Mouse (Mus musculus): ENCODE results near the gene Eps15.

GRCm38 (mm10) chr4:109238428-109239268 is 41.4 kb upstream of the Eps15 start:
- TF ChIP-seq EP300 (IDR thresholded peaks at IDR 0.05; ENCODE audit: low read depth) (no peak), CTCF (IDR thresholded peaks at IDR 0.05; ENCODE audit: low read depth) (no peak)

Data from liver, postnatal 0 days (tissue).